Mouse (Mus musculus) lung, adult 2 months (tissue): ENCODE results near the gene Haus8.

Experiments used
- CTCF ChIP-seq: fragments of 200-500 bp; IDR thresholded peaks from 2 replicates; pipeline ENCODE4 v1.5.1; 2011; ENCODE audit warnings: mild to moderate bottlenecking, low read length, control low read depth; ENCODE audit not compliant: insufficient read depth
- POLR2A ChIP-seq: fragments of 200-500 bp; IDR thresholded peaks from 2 replicates; pipeline ENCODE4 v1.6.1; 2011; ENCODE audit warnings: low read depth, mild to moderate bottlenecking, control low read depth, low read length, borderline replicate concordance; ENCODE audit errors: extremely low read depth

- TF ChIP-seq CTCF: no peak
- no peak for TF ChIP-seq POLR2A
Observed at GRCm38 (mm10) chr8:71248203-71248602, 24.5 kb downstream of the Haus8 start.
